Mouse (Mus musculus): ENCODE data around the gene Ppil3. TPM values are rescaled to one million over a fixed set of nuclear protein-coding genes. Genes with fewer than 3 reads are reported as not detected.

Gene Ppil3
- polyA plus RNA-seq, 1 experiment: 50.2 TPM

GRCm38 (mm10) chr1:58407321-58407720, 38.0 kb downstream of the Ppil3 start:
- Histone ChIP-seq H3K27ac (ENCODE audit: control insufficient read depth, insufficient read depth, low read depth, low read length, poor library complexity) (no peak overlapping the region), H3K4me1 (ENCODE audit: control insufficient read depth, insufficient read depth, low read length) (no peaks in the 10 kb centered on the region; the same call in 1 of the 2 replicates), H3K4me3 (replicated peaks; ENCODE audit: control insufficient read depth, low read depth, low read length) (no peak overlapping the region)
- WGBS: 95% methylated on average over 7 of the region's 7 CpGs
- TF ChIP-seq CTCF (IDR thresholded peaks at IDR 0.05; ENCODE audit: control insufficient read depth, insufficient read depth, low read length): no peak
- no peak for TF ChIP-seq POLR2A (IDR thresholded peaks at IDR 0.05; ENCODE audit: borderline replicate concordance, control insufficient read depth, low read depth, low read length)

- no peak overlapping the region for H3K4me3 ChIP-seq (replicated peaks; ENCODE audit: control insufficient read depth, low read depth, low read length)
Measured at GRCm38 (mm10) chr1:58403745-58404144, 41.5 kb downstream of the Ppil3 start.

GRCm38 (mm10) chr1:58401396-58401795, 43.9 kb downstream of the Ppil3 start:
- no peak overlapping the region for H3K4me3 ChIP-seq (replicated peaks; ENCODE audit: control insufficient read depth, low read depth, low read length)
- no peak overlapping the region for H3K27ac ChIP-seq (ENCODE audit: control insufficient read depth, insufficient read depth, low read depth, low read length, poor library complexity)
- 87% methylated on average over 6 of the region's 6 CpGs for WGBS
- TF ChIP-seq CTCF (IDR thresholded peaks at IDR 0.05; ENCODE audit: control insufficient read depth, insufficient read depth, low read length) (no peak), POLR2A (IDR thresholded peaks at IDR 0.05; ENCODE audit: borderline replicate concordance, control insufficient read depth, low read depth, low read length) (no peak)
- H3K4me1 ChIP-seq (ENCODE audit: control insufficient read depth, insufficient read depth, low read length): no peaks in the 10 kb centered on the region

More at GRCm38 (mm10) chr1:58403745-58404144, 41.5 kb downstream of the Ppil3 start:
- WGBS: 92% methylated on average over 5 of the region's 5 CpGs
- H3K4me1 ChIP-seq (ENCODE audit: control insufficient read depth, insufficient read depth, low read length): no peaks in the 10 kb centered on the region
- TF ChIP-seq POLR2A (IDR thresholded peaks at IDR 0.05; ENCODE audit: borderline replicate concordance, control insufficient read depth, low read depth, low read length) (no peak), CTCF (IDR thresholded peaks at IDR 0.05; ENCODE audit: control insufficient read depth, insufficient read depth, low read length) (no peak)
- no peak overlapping the region for H3K27ac ChIP-seq (ENCODE audit: control insufficient read depth, insufficient read depth, low read depth, low read length, poor library complexity)

GRCm38 (mm10) chr1:58397731-58398130, 47.6 kb downstream of the Ppil3 start:
- 89% methylated on average over 6 of the region's 6 CpGs for WGBS
- no peak overlapping the region for H3K4me3 ChIP-seq (replicated peaks; ENCODE audit: control insufficient read depth, low read depth, low read length)
- H3K27ac ChIP-seq (ENCODE audit: control insufficient read depth, insufficient read depth, low read depth, low read length, poor library complexity): no peak overlapping the region
- H3K4me1 ChIP-seq (ENCODE audit: control insufficient read depth, insufficient read depth, low read length): no peaks in the 10 kb centered on the region
- TF ChIP-seq POLR2A (IDR thresholded peaks at IDR 0.05; ENCODE audit: borderline replicate concordance, control insufficient read depth, low read depth, low read length): no peak

- 95% methylated on average over 1 of the region's 1 CpGs for WGBS
- Histone ChIP-seq H3K4me1 (ENCODE audit: control insufficient read depth, insufficient read depth, low read length) (no peaks in the 10 kb centered on the region), H3K27ac (ENCODE audit: control insufficient read depth, insufficient read depth, low read depth, low read length, poor library complexity) (no peak overlapping the region), H3K4me3 (replicated peaks; ENCODE audit: control insufficient read depth, low read depth, low read length) (no peak overlapping the region)
- no peak for TF ChIP-seq POLR2A (IDR thresholded peaks at IDR 0.05; ENCODE audit: borderline replicate concordance, control insufficient read depth, low read depth, low read length)
- no peak for TF ChIP-seq CTCF (IDR thresholded peaks at IDR 0.05; ENCODE audit: control insufficient read depth, insufficient read depth, low read length)
Measured at GRCm38 (mm10) chr1:58396179-58396578, 49.1 kb downstream of the Ppil3 start.

- no peak overlapping the region for H3K27ac ChIP-seq (ENCODE audit: control insufficient read depth, insufficient read depth, low read depth, low read length, poor library complexity)
- TF ChIP-seq CTCF (IDR thresholded peaks at IDR 0.05; ENCODE audit: control insufficient read depth, insufficient read depth, low read length) (no peak), POLR2A (IDR thresholded peaks at IDR 0.05; ENCODE audit: borderline replicate concordance, control insufficient read depth, low read depth, low read length) (no peak)
- no peak overlapping the region for H3K4me3 ChIP-seq (replicated peaks; ENCODE audit: control insufficient read depth, low read depth, low read length)
- WGBS: 90% methylated on average over 3 of the region's 3 CpGs
- no peaks in the 10 kb centered on the region for H3K4me1 ChIP-seq (ENCODE audit: control insufficient read depth, insufficient read depth, low read length)
Measured at GRCm38 (mm10) chr1:58395341-58395740, 49.9 kb downstream of the Ppil3 start.

GRCm38 (mm10) chr1:58393284-58394195, 51.7 kb downstream of the Ppil3 start:
- peak overlapping the region; percentile 99 for H3K27ac ChIP-seq (ENCODE audit: control insufficient read depth, insufficient read depth, low read depth, low read length, poor library complexity)
- no peak for TF ChIP-seq POLR2A (IDR thresholded peaks at IDR 0.05; ENCODE audit: borderline replicate concordance, control insufficient read depth, low read depth, low read length)
- no peak for TF ChIP-seq CTCF (IDR thresholded peaks at IDR 0.05; ENCODE audit: control insufficient read depth, insufficient read depth, low read length)
- WGBS: under 1% methylated on average over 74 of the region's 90 CpGs
- peak overlapping the region; percentile 98 for H3K4me3 ChIP-seq (replicated peaks; ENCODE audit: control insufficient read depth, low read depth, low read length)
- H3K4me1 ChIP-seq (ENCODE audit: control insufficient read depth, insufficient read depth, low read length): no peaks in the 10 kb centered on the region

- TF ChIP-seq POLR2A (IDR thresholded peaks at IDR 0.05; ENCODE audit: borderline replicate concordance, control insufficient read depth, low read depth, low read length) (peak; percentile 89), CTCF (IDR thresholded peaks at IDR 0.05; ENCODE audit: control insufficient read depth, insufficient read depth, low read length) (no peak)
Measured at GRCm38 (mm10) chr1:58392652-58393283, 52.5 kb downstream of the Ppil3 start, which contains the start of gene Bzw1. Gene Bzw1, plus strand, starts transcription at chr1:58392898.

More at GRCm38 (mm10) chr1:58392652-58393283, 52.5 kb downstream of the Ppil3 start, which contains the start of gene Bzw1:
- Histone ChIP-seq H3K4me1 (ENCODE audit: control insufficient read depth, insufficient read depth, low read length) (no peaks in the 10 kb centered on the region), H3K27ac (ENCODE audit: control insufficient read depth, insufficient read depth, low read depth, low read length, poor library complexity) (peak within 1 kb of the TSS; percentile 99), H3K4me3 (replicated peaks; ENCODE audit: control insufficient read depth, low read depth, low read length) (peak within 1 kb of the TSS; percentile 98)
- WGBS: under 1% methylated on average over 61 of the region's 61 CpGs

All from bone marrow, adult 2 months (tissue).